Mouse (Mus musculus) heart, embryonic 16.5 days (tissue): ENCODE results near the gene Pramef12. TPM values are rescaled to one million over a fixed set of nuclear protein-coding genes. Genes with fewer than 3 reads are reported as not detected.
"Not testable (repeated sequence)": the region's sequence is repeated elsewhere in the genome, so short reads cannot be mapped to it uniquely, and the experiment has no call there.

Experiments used
- ATAC-seq: fragments of 200-750 bp; cut with Nextera tagmentation; replicated peaks from 2 replicates; pipeline ENCODE4 v1.8.0; 2017; ENCODE audit warnings: moderate number of reproducible peaks; ENCODE audit not compliant: insufficient read depth, low FRiP score; ENCODE audit errors: extremely low read depth
- H3K27ac ChIP-seq: fragments of 300-500 bp; sonication (generic); 2 replicates; pipeline ENCODE4 v1.5.1; 2014; ENCODE audit warnings: mild to moderate bottlenecking, low read length, control low read depth, moderate library complexity
- H3K27me3 ChIP-seq: fragments of 300-500 bp; sonication (generic); 2 replicates; pipeline ENCODE4 v1.6.1; 2014; ENCODE audit warnings: low read length, mixed read lengths; ENCODE audit not compliant: control insufficient read depth, insufficient read depth
- H3K36me3 ChIP-seq: fragments of 300-500 bp; sonication (generic); 2 replicates; pipeline ENCODE4 v1.6.1; 2014; ENCODE audit not compliant: control insufficient read depth, insufficient read depth
- H3K4me1 ChIP-seq: fragments of 300-500 bp; sonication (generic); 2 replicates; pipeline ENCODE4 v1.6.1; 2014; ENCODE audit warnings: low read length, mixed read lengths; ENCODE audit not compliant: control insufficient read depth, insufficient read depth
- H3K4me2 ChIP-seq: fragments of 300-500 bp; sonication (generic); 2 replicates; pipeline ENCODE4 v1.6.1; 2014; ENCODE audit warnings: low read depth, mild to moderate bottlenecking, control low read depth, low read length
- H3K4me3 ChIP-seq: fragments of 300-500 bp; sonication (generic); 2 replicates; pipeline ENCODE4 v1.5.1; 2014; ENCODE audit warnings: mild to moderate bottlenecking, control low read depth, low read length
- H3K9ac ChIP-seq: fragments of 300-500 bp; sonication (generic); 2 replicates; pipeline ENCODE4 v1.6.1; 2014; ENCODE audit warnings: low read length, control low read depth
- H3K9me3 ChIP-seq: fragments of 300-500 bp; sonication (generic); replicated peaks from 2 replicates; pipeline ENCODE4 v1.6.1; 2016; ENCODE audit warnings: low read length; ENCODE audit not compliant: control insufficient read depth
- WGBS: fragments of 180-500 bp; shearing (Covaris S2); extraction: QIAGEN DNeasy Blood & Tissue Kit; methylation state at CpG from one replicate; pipeline ENCODE4 v1.1.7; 2014; 5-methylcytosine and 5-hydroxymethylcytosine counted together
- polyA plus RNA-seq: library from polyadenylated mRNA; unstranded; fragments of >200 nt; fragmentation: Nextera tagmentation; extraction: Ambion mirVana; gene quantifications from 2 replicates; pipeline ENCODE4 v1.2.1, GENCODE M21; 2015

Pramef12 gene
- polyA plus RNA-seq, 1 experiment from 2014 or later = 0.05 TPM

DNA sequence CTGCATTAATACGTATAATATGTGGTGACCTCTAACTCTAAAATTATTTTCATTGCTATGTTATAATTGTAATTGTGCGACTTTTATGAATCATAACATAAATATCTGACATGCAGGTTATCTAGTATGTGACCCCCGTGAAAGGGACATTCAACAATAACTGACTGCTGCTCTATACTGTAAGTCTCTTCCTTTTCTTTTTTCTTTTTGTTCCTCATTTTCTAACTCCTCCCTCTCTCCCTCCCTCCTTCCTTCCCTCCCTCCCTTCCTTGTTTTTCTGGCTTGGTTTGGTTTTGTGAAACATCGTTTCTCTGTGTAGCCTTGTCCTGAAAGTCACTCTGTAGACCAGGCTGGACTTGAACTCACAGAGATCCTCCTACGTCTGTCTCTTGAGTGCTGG, 16.3 kb upstream of the Pramef12 start:
- WGBS = 60% methylated on average over 5 of the region's 5 CpGs
- no peak overlapping the region for H3K9ac ChIP-seq
- no peaks in the 10 kb centered on the region for H3K9me3 ChIP-seq
- H3K4me1 ChIP-seq = no peaks in the 10 kb centered on the region
- H3K27ac ChIP-seq = no peak overlapping the region
- no peak overlapping the region for H3K4me3 ChIP-seq
- no peaks in the 10 kb centered on the region for H3K36me3 ChIP-seq
- no peak overlapping the region for H3K4me2 ChIP-seq
- ATAC-seq = no peak
- no peaks in the 10 kb centered on the region for H3K27me3 ChIP-seq

DNA sequence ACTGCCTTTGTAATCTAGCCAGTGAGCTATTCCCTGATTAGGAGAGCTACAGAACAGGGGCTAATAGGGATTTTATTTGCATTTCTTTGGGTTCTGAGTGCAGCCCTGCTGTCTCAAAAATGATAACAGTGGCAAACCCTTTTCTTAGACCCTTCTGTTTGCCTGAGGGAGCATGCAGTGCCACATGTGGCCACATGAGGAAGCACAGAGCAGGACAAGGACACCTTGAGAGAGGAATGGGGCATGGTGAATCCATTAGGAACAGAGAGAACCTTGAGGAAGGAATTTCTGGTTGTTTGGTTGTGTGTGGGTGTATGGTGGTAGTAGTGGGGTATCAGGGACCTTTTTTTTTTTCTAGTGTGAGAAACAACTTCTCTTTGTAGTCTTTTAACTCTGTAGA, 12.4 kb upstream of the Pramef12 start:
- H3K9me3 ChIP-seq = no peaks in the 10 kb centered on the region
- H3K4me1 ChIP-seq = no peaks in the 10 kb centered on the region
- no peak overlapping the region for H3K9ac ChIP-seq
- ATAC-seq = no peak
- no peak overlapping the region for H3K27ac ChIP-seq
- no peak overlapping the region for H3K4me3 ChIP-seq
- H3K36me3 ChIP-seq = no peaks in the 10 kb centered on the region
- H3K27me3 ChIP-seq = no peaks in the 10 kb centered on the region
- H3K4me2 ChIP-seq = no peak overlapping the region

GRCm38 (mm10) chr4:144406261-144406660, 2.0 kb downstream of the Pramef12 start:
- ATAC-seq = no peak
- WGBS = 79% methylated on average over 3 of the region's 3 CpGs
- H3K27me3 ChIP-seq = no peaks in the 10 kb centered on the region
- H3K9ac ChIP-seq = no peak overlapping the region
- H3K4me1 ChIP-seq = no peaks in the 10 kb centered on the region
- no peaks in the 10 kb centered on the region for H3K9me3 ChIP-seq
- H3K4me2 ChIP-seq = no peak overlapping the region
- H3K4me3 ChIP-seq = no peak overlapping the region
- no peak overlapping the region for H3K27ac ChIP-seq
- H3K36me3 ChIP-seq = no peaks in the 10 kb centered on the region

GRCm38 (mm10) chr4:144404456-144405086, 3.7 kb downstream of the Pramef12 start:
- Histone ChIP-seq H3K27ac (peak overlapping the region; percentile 27; the same call in 1 of the 2 replicates), H3K4me2 (peak overlapping the region; percentile 62), H3K9ac (peak overlapping the region; percentile 65), H3K27me3 (no peaks in the 10 kb centered on the region), H3K36me3 (no peaks in the 10 kb centered on the region), H3K4me1 (no peaks in the 10 kb centered on the region), H3K9me3 (no peaks in the 10 kb centered on the region), H3K4me3 (peak overlapping the region; percentile 47)
- 4% methylated on average over 17 of the region's 17 CpGs for WGBS
- ATAC-seq = peak; percentile 89

GRCm38 (mm10) chr4:144402712-144403111, 5.6 kb downstream of the Pramef12 start:
- WGBS = 12% methylated on average over 4 of the region's 4 CpGs
- Histone ChIP-seq H3K27ac (no peak overlapping the region), H3K36me3 (no peaks in the 10 kb centered on the region), H3K4me3 (no peak overlapping the region), H3K9me3 (no peaks in the 10 kb centered on the region), H3K4me1 (no peaks in the 10 kb centered on the region), H3K27me3 (no peaks in the 10 kb centered on the region), H3K4me2 (no peak overlapping the region), H3K9ac (no peak overlapping the region)
- ATAC-seq = no peak

DNA sequence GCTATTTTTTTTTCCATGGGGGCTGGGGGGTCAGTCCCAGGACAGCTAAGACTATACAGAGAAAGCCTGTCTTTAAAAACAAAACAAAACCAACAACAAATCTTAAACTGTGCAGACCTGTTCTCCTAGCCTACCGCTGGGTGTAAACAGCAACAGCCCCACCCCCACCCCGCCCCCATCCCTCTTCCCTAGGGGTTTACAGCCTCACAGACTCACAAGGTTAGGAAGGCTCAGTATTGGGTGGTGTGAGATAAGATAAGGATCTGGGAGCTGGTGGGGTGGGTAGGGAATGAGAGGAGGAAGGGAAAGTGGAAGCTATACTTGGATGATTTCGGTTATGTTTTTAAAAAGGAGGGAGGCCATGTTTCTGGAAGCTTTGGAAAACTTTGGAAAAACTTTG, 11.9 kb downstream of the Pramef12 start:
- no peaks in the 10 kb centered on the region for H3K36me3 ChIP-seq
- H3K4me2 ChIP-seq = no peak overlapping the region
- 33% methylated on average over 3 of the region's 3 CpGs for WGBS
- H3K27me3 ChIP-seq = no peaks in the 10 kb centered on the region
- no peak overlapping the region for H3K4me3 ChIP-seq
- H3K4me1 ChIP-seq = no peaks in the 10 kb centered on the region
- H3K27ac ChIP-seq = no peak overlapping the region
- ATAC-seq = no peak
- no peak overlapping the region for H3K9ac ChIP-seq
- no peaks in the 10 kb centered on the region for H3K9me3 ChIP-seq

DNA sequence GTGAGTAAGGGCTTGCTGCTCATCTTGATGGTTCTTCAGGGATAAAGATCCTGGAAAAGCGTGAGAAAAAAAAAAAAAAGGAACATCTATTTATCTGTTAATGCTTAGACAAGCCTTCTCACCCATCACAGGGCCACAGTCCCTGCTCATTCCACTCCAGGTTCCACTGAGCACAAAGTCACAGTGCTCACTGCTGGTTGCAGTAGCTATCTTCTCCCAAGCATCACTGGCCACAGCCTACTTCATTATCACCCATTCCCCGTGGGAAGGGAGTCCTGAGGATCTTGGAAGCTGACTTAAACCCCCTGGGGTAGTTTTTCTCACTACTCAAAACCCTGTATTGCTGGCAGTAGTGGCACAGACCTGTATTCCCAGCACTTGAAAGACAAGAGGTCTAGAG, 30.4 kb downstream of the Pramef12 start, which contains the start of gene Pramef20:
Pramef20 (minus strand) TSS at position 23 of the 400 bp plus-strand sequence.
- WGBS = 39% methylated on average over 2 of the region's 2 CpGs
- H3K9me3 ChIP-seq = no peaks in the 10 kb centered on the region

DNA sequence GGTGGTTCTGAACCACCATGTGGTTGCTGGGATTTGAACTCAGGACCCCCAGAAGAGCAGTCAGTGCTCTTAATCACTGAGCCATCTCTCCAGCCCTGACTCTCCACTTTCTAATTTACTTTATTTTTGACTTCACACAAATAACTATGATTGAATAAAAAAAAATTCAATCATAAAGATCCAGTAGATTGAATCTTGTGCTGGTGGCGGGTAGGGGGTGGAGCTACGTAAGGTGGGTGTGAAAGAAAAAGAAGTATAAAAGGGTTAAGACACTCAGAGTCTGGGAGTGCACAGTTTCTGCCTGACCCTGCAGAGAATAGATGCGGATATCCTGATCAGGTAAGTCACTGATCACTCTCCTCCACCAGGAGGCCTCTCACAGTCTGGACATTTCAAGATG, 50.6 kb downstream of the Pramef12 start, which contains the start of gene Gm13119:
Gm13119 (plus strand) TSS at position 301 of the 400 bp plus-strand sequence.
- H3K4me2 ChIP-seq, ATAC-seq, H3K27me3 ChIP-seq, H3K36me3 ChIP-seq, H3K9ac ChIP-seq, H3K27ac ChIP-seq, H3K9me3 ChIP-seq, H3K4me1 ChIP-seq, H3K4me3 ChIP-seq: not testable (repeated sequence)
- WGBS = 80% methylated on average over 3 of the region's 3 CpGs

More for the DNA sequence above, 30.4 kb downstream of the Pramef12 start, which contains the start of gene Pramef20:
- ATAC-seq = no peak
- no peak within 1 kb of the TSS for H3K27ac ChIP-seq
- H3K4me1 ChIP-seq = no peaks in the 10 kb centered on the region
- H3K4me2 ChIP-seq = no peak within 1 kb of the TSS
- no peak within 1 kb of the TSS for H3K4me3 ChIP-seq
- H3K27me3 ChIP-seq = no peaks in the 10 kb centered on the region
- H3K9ac ChIP-seq = no peak within 1 kb of the TSS
- H3K36me3 ChIP-seq = no peaks in the 10 kb centered on the region
